Mouse (Mus musculus) ovary, postnatal 36 days (tissue): ENCODE measurements around the gene Ctse.

ENCODE experiments used
- DNase-seq: peaks from one replicate; pipeline ENCODE4 v3.0.0; 2022; ENCODE audit warnings: low spot score, mixed read lengths

Gene Ctse

DNA sequence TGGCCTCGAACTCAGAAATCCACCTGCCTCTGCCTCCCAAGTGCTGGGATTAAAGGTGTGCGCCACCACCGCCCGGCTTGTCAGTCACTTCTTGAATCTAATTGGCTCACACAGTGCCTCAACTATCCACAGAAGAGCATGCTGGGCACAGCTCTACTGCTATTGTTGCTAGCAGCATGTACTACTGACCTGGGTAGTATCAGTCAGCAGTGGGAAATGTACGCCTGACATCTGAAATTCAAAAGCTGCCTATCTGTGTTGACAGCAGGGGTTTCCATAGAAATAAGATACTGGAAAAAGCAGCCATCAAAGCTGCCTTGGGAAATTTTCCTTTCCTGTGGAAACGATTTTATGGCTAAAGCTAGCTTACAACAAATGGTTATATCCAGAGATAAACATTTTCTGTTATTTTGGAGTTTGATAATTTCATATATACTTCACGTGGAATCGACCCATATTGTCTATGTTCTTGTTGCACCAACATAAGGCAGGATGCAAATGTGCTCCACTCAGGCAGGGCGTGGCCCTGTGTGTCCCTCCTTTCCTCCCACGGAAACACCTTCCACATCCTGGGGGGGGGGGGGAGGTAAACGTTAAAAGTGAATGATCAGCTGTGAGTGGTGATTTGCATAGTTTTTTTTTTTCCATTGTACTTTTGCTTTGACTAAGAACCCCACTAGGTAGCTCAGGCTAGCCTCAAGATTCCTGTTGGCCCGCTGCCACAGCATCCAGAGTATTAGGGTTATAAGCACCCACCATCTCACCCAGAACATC, 14.8 kb downstream of the Ctse start:
- no peak for DNase-seq

DNA sequence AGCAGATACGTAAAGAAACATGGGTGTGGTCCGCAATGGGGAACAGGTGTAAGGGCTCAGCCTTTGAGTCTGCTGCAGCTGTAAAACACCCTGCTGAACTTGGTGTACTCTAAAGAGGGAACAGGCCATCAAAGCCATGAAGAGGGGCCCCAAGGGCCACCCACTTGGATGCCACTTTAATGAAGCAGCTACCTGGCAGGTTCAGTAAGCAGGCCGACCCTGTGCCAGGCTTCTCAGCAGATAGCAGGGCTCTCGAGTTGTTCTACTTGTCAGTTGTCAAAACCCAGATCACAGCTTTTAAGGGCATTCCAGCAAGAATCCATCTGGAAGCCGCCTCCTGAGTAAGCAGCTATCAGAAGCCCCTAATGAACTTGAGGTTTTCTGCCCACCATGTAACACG, 17.5 kb downstream of the Ctse start:
- DNase-seq, result no peak

DNA sequence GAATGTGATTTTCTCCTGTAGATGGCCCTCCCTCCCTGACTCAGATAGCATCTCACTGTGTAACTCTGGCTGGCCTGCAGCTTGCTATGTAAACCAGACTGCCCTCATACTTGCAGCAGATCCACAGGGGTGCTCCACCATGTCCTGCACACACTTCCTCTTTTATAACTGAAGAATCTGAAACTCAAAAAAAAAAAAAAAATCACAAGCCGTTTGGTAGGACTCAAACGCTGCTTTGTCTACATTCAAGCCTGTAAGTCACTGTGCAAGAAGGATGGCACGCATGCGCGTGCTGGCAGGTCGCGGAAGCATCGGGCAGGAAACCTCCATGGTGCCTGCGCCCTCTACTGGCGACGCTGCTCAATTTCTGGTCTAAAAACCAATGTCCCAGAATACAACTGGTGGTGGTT, 19.8 kb downstream of the Ctse start:
- peak; percentile 88 for DNase-seq

DNA sequence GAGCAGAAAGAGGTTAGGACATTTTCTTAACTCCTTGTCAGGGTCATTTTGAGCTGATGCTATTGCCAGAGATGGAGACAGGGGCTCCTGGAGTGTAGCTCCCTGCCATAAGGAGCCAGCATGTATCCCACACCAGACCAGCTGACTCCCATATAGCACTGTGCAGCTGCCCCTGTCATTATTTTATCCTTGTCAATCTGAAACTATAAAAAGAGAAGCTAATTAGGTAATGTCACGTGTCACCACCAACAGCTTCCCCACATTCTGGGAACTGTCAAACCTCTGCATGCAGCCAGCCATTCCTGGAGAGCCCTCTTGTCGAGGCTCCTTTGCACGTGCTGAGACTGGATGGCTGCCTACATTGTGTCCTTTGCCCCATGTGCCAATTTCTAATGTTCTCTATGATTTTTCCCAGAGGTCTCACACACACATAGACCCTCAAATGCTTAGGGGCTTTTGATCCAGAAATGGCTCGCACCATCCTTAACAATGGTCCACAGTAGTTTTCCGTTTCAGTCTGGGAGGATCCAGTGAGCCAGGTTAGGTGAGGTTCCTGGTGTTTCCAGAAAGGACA, 21.5 kb downstream of the Ctse start:
- DNase-seq, result no peak

DNA sequence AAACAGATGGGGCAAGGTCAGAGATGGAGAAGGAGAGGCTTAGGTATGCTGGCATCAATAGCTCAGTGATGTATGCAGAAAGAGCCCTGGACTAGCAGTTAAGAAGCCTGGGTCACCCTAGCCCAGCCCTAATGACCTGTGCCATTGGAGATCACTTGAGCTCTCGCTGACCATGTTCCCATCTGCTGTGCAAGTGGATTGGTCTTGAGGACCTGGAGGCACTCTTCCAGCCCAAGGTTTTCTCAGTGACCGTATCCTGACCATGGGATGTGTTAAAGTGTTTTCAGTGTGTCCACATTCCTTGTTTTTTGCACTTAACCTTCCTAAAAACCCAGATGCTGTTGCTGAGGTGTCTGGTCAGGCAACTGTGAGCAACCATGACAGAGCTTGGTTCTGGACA, 22.2 kb downstream of the Ctse start:
- no peak for DNase-seq

DNA sequence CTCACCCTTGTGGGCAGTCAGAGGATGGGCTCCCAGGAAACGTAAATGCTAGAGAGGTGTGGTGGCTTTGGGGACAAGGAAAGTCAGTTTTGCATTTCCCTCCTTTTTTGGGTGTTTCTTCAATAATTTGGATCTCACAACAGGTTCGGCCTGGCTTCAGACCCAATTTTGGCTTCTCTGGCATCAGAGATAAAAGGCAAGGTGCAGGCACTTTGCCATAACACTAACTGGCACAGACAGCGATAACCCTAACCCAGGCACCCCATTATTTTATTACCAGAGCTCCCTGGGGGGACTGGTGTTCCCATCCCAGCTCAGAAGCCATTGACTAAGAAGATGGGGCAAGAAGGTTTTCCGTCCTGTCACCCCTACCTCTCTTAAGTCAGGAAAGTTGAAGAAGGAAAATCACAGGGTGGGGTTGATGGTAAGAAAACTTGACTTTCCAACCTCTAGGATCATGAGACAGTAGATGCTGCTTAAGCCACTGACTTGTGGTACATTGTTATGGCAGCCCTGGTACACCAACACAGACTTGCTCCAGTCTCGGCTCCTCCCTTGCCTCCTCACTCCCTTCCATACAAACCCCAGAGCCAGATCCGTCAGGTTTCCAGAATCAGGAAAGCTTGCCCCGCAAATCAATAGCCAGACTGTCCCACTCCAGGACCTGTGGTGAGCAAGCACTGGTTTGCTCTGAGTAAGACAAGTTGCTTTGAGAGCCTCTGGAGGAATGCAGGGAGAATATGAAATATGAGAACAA, 22.8 kb downstream of the Ctse start:
- no peak for DNase-seq

DNA sequence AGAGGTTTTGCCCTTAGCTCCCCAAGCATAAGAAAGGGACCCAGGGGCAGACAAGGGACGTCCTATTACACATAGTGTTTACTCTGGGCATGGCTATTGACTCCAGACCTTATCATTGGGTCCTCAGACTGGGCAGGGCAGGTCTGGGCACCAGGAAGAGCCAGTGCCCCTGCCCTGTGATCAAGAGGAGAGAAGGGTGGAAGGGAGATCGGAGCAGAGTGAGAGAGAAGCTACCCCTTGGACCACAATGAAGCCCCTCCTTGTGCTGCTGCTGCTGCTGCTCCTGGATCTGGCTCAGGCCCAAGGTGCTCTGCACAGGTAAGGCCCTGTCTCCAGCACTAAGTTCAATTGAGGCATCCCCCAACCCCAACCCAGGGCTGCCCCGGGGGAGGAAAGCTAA, 23.6 kb downstream of the Ctse start:
- DNase-seq, result no peak

DNA sequence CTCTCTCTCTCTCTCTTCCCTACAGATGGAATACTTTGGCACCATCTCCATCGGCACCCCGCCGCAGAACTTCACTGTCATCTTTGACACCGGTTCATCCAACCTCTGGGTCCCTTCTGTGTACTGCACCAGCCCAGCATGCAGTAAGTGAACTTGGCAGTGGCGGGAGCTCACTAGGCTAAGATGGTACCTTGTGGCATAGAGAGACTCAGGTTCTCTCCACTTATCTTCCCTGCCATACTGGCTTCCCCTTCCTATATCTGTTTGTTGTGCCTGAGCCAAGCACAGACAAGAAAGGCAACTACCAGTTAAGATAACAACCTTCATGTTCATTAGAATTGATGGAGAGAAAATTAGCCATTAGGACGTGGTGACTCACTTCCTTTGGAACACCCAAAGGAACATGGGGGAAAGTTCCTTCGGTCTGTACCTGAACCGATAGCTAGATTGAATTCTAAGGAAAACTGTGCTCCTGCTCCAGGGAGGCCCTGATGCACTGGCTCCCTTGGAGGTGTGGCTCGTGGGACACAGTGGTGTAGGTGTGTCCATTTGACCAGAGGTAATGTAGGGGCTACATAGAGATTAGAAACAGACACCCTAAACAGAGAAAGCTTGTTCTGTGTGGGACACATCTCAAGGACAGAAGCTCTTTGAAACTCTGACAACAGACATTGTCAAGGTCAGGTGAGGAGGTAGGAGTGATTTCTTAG, 25.3 kb downstream of the Ctse start:
- DNase-seq, result no peak

DNA sequence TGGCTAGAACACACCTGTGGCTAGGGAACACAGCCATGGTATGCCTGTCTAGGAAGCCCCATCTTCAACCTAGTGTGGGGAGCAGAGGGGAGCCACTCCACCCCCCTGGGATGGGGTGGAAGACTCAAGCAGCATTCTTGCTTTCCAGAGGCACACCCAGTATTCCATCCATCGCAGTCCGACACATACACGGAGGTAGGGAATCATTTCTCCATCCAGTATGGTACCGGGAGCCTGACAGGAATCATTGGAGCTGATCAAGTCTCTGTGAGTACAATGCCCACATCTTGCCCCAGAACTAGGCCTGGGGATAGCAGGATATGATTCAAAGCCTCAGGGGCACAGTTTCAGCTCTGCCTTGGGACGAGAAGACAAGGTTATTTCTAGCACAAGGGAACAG, 26.0 kb downstream of the Ctse start:
- DNase-seq, result no peak

DNA sequence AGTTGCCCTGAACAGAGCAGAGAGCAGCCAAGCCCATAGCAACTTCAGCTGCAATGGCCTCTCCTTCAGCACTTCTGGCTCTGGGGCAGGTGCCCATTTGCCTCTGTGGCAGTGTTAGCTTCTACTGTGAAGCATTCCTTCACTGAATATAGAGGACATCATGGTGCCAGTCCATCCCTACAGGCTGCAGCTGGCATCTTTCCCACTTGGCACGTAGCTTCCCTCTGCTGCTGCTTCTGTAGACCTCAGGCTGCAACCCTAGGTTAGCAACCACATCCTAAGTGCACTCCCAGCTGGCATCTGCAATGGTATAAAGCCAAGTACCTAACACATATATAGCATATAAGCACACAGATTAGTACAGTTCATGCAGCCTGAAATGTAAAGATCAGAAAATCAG, 27.8 kb downstream of the Ctse start:
- DNase-seq, result no peak

DNA sequence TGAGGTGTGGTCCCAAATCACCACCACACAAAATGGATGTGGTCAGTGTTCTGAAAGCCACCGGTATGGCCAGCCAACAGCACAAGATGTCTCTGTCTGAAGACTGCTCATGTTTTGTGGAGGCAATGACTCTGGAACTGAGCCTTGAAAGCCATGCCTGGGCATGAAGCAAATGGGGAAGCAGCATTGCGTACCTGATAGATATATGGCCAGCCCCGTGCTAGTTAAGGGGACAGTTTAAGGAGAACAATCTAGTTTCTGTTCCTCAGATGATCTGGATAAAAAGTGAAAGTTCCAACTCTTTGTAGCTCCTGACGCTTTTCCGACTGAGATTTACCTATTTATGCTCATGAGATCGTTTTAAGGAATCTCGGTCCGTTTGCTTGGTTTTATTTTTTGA, 33.0 kb downstream of the Ctse start:
- DNase-seq, result no peak

DNA sequence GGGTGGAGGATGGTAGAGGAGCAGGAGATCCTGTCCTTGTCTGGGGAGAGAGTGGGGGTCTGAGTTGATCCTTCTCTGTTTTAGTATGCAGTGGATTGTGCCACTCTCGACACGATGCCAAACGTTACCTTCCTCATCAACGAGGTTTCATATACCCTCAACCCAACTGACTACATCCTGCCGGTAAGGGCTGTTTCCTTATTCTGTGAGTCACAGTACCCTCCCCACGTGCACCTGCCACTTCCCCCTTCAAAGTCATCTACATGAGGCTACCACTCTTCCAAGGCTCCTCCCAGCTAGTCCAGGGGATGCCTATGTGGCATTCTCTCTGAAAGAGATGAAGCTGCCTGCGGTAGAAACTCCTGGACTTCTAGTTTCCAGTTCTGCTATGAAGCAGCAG, 34.3 kb downstream of the Ctse start:
- no peak for DNase-seq

DNA sequence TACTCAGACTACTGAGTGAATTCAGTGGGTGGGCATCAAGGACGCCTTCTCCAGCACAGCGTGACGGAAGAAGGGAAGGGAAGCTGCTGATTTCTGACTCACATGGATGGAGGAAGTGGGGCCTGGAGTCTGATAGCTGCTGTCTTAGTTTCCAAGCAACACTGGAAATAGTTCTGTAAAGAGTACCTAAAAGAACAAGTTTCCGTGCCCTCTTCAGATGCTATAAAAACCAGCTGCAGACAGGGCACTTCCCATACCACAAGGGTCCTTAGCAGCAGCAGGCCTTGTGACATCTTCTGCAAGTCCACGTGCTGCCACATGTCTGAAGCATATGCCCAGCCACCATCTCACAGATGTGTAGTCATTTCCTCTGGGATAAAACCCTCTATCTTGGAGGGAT, 41.5 kb downstream of the Ctse start:
- no peak for DNase-seq

DNA sequence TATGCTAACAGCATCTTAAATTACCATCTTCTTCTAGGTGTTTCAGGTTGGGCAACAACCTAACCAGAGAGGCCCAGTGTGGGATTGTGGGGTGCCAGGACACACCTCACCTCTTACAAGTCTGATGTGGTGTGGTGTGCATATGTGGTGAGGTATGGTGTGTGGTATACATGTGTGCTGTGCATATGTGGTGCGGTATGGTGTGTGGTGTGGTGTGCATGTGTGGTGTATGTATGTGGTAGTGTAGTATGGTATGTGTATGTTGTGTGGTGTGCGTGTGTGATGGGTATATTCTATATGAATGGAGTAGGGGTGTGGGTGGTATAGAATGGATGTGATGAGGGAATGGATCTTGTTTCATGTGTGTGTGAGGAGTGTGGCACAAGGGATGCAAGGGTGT, 49.6 kb downstream of the Ctse start:
- DNase-seq, result no peak

DNA sequence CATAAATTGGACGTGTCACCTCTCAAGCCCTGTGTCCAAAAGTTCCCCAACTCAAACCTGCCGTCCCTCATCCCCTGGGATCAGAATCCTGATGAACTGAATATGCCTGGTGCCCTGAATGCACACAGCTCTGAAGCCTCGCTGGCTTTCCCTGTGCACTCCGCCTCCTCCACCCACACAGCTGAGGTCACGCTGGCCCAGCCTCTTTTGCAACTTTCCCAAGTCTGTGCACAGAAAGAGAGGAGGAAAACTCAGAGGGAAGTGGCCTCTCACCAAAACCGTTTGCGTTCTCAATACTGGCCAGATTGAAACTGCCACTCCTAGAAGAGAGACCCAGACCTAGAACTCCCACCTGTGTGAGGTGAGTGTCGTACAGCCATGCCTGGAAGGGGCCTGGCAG, 50.4 kb downstream of the Ctse start, which contains the start of gene Rab7b:
Gene Rab7b, plus strand, starts transcription at position 221 of the 400 bp plus-strand sequence.
- peak; percentile 67 for DNase-seq

DNA sequence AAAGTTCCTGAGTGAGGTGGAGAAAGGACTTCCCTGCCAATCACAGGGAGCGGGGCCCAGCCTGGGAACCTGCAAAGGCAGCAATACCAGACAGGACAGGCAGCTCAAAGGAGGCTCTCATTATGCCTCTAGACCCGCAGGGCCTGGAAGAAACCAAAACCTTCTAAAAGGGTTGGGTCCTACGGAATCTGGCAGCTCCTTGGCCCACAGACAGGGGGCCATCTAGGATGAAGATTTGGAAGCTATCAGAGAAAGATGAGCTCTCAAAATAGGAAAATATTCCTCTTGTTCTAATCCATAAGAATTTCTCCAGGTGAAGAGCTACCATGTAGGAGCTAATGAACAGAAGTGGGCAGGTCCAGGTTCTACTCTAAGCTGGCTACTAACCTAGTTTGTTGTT, 50.9 kb downstream of the Ctse start:
- DNase-seq, result no peak

DNA sequence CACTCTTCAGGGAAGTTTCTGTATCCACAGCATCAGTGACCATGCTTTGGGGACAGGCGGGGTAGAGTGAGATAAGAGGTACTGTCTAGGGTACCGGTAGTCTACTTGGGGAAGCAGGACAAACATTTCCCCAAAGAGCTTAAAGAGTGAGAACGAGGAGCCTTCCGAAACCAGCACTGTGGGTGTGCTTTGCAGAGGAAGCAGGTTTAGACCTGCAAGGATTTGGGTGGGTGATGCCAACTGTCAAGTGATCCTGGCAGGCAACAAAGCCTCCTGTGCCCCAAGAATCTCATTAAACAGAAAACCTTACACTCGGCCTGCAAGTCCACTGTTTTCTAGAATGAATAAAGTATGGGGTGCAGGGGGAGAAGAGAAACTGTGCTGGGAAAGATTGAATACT, 51.8 kb downstream of the Ctse start:
- no peak for DNase-seq

DNA sequence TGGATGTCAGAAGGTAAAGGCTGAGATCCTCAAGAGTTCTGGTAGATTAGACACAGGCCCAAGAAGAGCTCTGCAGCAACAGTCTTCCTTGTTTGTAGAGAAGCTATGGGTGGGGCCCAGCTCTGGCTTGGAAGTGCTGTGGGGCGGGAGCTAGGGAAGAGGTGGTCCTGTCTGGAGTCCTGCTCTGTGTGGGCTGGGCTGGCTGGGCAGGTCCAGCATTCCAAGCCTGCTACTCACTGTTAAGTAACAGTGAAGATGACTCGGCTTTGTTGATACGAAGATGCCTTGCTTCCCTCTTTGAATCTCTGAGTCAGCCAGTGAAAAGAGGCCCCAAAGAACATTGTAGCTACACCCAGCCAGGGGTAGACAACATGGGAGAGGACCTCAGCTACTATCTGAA, 52.3 kb downstream of the Ctse start:
- DNase-seq, result peak; percentile 58

DNA sequence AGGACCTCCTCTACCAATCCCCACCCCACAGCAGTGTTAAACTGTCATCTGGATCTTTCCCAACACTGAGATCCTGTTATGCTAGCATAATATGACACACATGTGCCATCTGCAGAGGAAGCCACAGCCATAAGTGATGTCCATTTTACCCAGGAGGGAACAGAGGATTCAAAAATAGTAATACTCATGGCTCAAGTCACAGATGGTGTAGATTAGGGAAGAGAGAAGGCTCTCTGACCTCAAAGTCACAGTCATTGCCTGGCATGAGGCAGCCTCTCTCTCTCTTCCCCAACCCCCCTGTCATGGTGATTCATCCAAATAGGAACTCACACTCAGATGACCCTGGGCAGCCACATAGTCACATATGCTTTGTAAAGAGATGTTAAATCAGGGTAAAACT, 53.2 kb downstream of the Ctse start:
- DNase-seq, result no peak

DNA sequence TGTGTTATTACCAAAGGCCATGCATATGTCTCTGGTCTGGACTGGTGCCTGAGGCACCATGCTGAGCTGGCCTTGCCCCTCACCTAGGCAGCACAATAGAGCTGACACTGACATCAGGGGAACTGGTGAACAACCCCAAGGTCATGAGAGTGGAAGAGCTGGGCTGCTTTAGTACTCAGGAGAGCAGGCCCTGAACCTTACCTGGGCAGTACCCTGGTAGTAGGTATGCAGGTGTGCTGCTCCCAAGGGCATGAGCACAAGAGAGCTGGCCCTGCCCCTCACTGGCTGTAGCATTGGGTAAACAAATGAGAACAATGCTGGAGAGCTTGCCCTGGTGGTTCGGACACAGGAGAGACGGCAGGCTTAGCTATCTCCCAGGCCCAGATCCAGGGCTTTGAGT, 57.2 kb downstream of the Ctse start:
- no peak for DNase-seq

DNA sequence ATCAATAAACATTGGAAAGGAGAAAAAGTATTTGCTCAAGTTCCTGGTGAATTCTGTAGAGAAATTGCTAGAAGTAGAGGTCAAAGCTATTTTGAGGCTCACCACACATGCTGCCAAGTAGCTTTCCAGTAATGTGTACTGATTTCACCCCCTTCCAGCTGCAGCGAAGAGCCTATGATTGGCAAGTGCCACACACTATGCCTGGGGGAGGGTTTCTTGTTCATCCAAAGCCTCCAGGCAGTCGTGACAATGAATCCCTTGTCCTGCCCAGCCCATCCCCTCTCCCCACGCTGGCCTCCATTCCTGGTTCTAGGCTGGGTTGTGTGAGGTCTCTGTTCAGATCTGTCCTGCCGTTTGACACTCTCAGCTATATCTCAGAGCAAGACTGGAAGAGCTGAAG, 58.2 kb downstream of the Ctse start:
- DNase-seq, result no peak

DNA sequence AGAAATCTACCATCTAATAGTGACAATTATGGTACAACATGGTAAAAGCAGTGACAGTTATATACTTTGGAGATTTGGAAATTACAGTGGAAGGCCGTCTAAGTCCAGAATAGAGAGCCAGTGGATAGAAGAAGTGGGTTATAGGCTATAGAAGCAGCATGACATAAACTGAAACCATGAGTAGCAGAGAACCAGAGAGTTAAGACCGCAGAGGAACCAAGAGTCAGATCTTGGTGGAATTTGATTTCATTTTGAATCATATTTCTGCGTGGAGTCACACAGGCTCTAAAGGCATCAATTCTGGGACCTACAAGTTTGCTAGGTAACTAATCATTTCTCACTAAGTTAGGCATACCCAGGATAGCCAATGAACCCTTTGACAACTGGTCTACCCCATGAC, 60.7 kb downstream of the Ctse start:
- no peak for DNase-seq

DNA sequence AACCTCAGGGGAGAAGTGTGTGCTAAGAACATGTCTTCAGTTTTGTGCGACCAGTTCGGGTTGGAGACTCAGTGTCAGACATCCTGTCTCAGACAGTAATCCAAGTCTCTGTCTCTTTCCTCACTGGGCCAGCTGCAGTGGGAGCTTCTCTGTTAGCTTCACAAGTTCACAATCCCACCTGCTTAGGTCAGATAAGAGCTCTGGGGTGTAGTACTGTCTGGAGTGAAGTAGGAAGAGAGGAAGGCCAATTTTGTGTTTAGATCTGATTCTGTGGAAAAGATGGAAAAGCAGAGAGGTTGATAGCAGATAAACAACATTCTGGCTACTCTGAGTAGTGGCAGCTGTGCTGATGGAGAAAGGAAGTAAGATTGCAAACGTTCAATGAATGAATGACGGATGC, 61.5 kb downstream of the Ctse start:
- no peak for DNase-seq
